Mouse (Mus musculus) forebrain, embryonic 15.5 days (tissue): ENCODE measurements around the gene Tmprss12. TPM values are rescaled to one million over a fixed set of nuclear protein-coding genes. Genes with fewer than 3 reads are reported as not detected.
"Not testable (repeated sequence)": the region's sequence is repeated elsewhere in the genome, so short reads cannot be mapped to it uniquely, and the experiment has no call there.

ENCODE experiments used
- ATAC-seq: fragments of 200-750 bp; cut with Nextera tagmentation; replicated peaks from 2 replicates; pipeline ENCODE4 v1.8.0; 2017; ENCODE audit warnings: mild to moderate bottlenecking, moderate TSS enrichment, moderate library complexity
- H3K27ac ChIP-seq: fragments of 300-500 bp; sonication (generic); replicated peaks from 2 replicates; pipeline ENCODE4 v1.5.1; 2015; ENCODE audit warnings: mild to moderate bottlenecking, inconsistent platforms
- H3K27me3 ChIP-seq: fragments of 300-500 bp; sonication (generic); 2 replicates; pipeline ENCODE4 v1.6.1; 2015; ENCODE audit warnings: inconsistent platforms
- H3K36me3 ChIP-seq: fragments of 300-500 bp; sonication (generic); 2 replicates; pipeline ENCODE4 v1.6.1; 2015; ENCODE audit warnings: mild to moderate bottlenecking, inconsistent platforms
- H3K4me1 ChIP-seq: fragments of 300-500 bp; sonication (generic); 2 replicates; pipeline ENCODE4 v1.6.1; 2015; ENCODE audit warnings: inconsistent platforms
- H3K4me2 ChIP-seq: fragments of 300-500 bp; sonication (generic); replicated peaks from 2 replicates; pipeline ENCODE4 v1.6.1; 2015; ENCODE audit warnings: mild to moderate bottlenecking, inconsistent platforms
- H3K4me3 ChIP-seq: fragments of 300-500 bp; sonication (generic); 2 replicates; pipeline ENCODE4 v1.5.1; 2015; ENCODE audit warnings: mild to moderate bottlenecking, inconsistent platforms
- H3K9ac ChIP-seq: fragments of 300-500 bp; sonication (generic); replicated peaks from 2 replicates; pipeline ENCODE4 v1.6.1; 2015; ENCODE audit warnings: mild to moderate bottlenecking, inconsistent platforms
- H3K9me3 ChIP-seq: fragments of 300-500 bp; sonication (generic); 2 replicates; pipeline ENCODE4 v1.6.1; 2016; ENCODE audit warnings: inconsistent platforms
- WGBS: fragments of 180-500 bp; shearing (Covaris S2); methylation state at CpG from one replicate; pipeline ENCODE4 v1.1.7; 2015; ENCODE audit warnings: mixed read lengths; 5-methylcytosine and 5-hydroxymethylcytosine counted together
- polyA plus RNA-seq: library from polyadenylated mRNA; unstranded; fragments of >200 nt; fragmentation: Nextera tagmentation; extraction: Ambion mirVana; gene quantifications from 2 replicates; pipeline ENCODE4 v1.2.1, GENCODE M21; 2015

Tmprss12 gene
- polyA plus RNA-seq, 1 experiment from 2014 or later: not detected

DNA sequence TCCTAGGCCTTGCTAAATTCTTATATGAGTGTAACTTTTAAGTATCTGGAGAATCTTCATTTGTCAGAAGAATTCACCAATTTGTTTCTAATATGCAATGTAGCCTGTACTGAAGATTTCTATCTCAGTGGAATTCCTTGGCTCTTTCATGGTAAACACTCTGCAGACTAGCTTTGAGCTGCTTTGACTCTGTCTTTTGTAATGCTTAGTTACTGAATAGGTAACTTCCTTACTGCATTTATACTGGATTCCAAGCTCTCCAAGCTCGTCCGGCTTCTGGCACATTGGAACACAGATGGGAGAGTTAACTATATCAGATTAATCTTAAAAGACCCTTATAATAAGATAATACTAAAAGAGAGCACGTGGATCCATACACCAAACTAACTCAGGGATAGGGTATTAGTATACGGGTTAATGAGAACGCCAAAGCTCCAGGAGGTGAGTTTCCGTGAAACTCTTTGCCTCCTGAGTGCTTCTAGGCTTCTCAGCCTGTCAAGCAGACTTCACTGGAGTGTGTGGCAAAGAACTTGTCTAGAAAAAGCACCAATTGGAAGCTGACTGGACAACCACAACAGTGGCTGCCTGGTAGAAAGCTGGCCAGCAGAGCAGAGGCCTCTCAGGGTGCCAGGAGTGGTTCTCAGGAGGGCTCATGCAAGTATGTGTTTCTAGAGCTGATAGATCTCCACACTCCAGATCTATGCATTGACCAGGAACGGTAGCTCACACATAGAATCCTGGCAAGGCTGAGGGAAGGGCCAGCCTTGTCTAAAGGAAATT lies 21.8 kb upstream of the Tmprss12 start:
- H3K36me3 ChIP-seq: peaks cover 57% of the 10 kb centered on the region

DNA sequence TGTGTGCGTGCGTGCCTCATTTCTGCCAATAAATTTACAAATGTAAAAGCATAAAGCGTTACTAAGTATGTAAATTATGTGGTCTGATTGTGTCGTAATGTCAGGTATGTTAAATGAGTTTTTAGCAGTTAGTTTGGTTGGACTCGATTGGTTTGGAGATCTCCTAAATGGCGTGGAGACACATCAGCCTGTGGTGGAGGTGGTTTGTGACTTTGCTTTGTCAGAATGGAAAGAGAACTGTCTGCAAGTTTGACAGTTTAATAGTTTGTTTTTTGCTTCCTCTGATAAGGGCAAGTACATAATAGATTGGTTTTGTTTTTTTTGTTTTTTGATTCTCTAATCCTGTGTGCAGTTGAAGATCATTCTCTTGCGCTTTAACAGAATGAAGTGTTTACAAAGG lies 20.3 kb upstream of the Tmprss12 start:
- H3K9ac ChIP-seq, H3K27me3 ChIP-seq, H3K4me3 ChIP-seq, ATAC-seq, H3K4me2 ChIP-seq, H3K9me3 ChIP-seq, H3K4me1 ChIP-seq, H3K27ac ChIP-seq: not testable (repeated sequence)
- 95% methylated on average over 6 of the region's 7 CpGs for WGBS
- peaks cover 43% of the 10 kb centered on the region for H3K36me3 ChIP-seq

More for the DNA sequence above, 21.8 kb upstream of the Tmprss12 start:
- Histone ChIP-seq H3K4me3 (no peak overlapping the region), H3K27ac (no peak overlapping the region), H3K4me1 (no peaks in the 10 kb centered on the region), H3K4me2 (no peak overlapping the region), H3K27me3 (no peaks in the 10 kb centered on the region), H3K9ac (no peak overlapping the region), H3K9me3 (no peaks in the 10 kb centered on the region)
- WGBS: 94% methylated on average over 7 of the region's 7 CpGs
- no peak for ATAC-seq

DNA sequence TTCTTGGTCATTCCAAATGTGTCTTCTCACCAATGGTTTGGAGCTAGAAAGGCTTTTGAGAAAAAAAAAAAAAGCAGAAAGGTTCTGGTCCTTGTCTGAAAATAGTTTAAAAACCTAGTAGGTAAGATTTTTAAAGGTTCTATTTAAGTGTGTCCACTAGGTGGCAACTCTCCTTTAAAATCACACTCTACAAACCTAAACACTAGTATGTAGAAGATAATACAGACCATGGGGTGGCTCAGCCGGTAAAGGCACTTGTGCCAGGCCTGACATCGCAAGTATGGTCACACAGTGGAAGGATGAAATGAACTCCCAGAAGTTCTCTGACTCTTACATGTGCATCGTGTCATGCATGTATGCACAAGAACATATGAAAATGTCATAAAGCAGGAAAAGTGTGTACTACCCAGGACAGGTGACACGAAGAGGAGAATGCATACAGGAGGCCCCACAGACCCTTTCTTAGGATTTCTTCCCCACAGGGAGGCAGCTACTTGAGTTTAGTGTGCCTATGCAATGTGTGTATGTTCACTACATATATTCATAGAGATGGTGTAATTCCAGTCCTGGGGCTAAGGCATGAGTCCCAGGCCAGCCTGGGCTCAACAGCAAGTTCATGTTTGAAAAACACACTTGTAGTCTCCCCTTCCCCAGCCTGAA lies 17.3 kb upstream of the Tmprss12 start:
- 21% methylated on average over 4 of the region's 4 CpGs for WGBS
- Histone ChIP-seq H3K4me3 (no peak overlapping the region), H3K36me3 (peaks cover 17% of the 10 kb centered on the region), H3K4me1 (no peaks in the 10 kb centered on the region), H3K27me3 (no peaks in the 10 kb centered on the region), H3K9ac (no peak overlapping the region), H3K27ac (no peak overlapping the region), H3K9me3 (no peaks in the 10 kb centered on the region), H3K4me2 (no peak overlapping the region)
- no peak for ATAC-seq

DNA sequence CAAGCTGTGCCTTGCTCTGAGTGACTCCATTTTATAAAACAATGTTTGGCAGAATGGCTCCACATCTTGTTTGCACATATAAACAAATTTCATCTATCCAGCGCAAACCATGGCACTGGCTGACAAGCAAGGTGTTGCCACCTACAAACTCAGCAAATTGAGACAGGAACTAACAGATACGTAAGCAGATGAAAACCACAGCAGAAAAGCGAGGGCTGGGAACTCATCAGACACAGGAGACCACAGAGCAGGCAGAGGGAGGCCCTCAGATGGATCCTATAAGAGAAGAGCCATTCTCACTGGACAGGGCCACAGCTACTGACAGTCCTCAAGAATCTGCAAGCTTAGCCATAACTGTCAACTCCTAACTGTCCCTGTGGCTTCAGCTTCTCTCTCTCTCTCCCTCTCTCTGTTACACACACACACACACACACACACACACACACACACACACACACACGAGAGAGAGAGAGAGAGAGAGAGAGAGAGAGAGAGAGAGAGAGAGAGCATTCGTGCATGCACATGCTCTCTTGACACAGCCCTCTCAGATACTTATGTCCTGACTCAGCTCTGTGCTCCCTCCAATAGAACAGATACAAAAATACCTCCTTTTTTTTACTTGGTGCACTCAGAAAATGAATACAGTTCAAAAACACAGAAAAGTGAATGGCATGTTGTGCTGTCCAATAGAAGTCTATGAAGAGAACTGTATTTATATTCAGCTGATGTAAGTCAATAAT lies 14.9 kb upstream of the Tmprss12 start:
- Histone ChIP-seq H3K9me3 (no peaks in the 10 kb centered on the region), H3K9ac (no peak overlapping the region), H3K27me3 (no peaks in the 10 kb centered on the region), H3K4me2 (no peak overlapping the region), H3K4me1 (no peaks in the 10 kb centered on the region), H3K36me3 (peaks cover 6% of the 10 kb centered on the region; the same call in 1 of the 2 replicates), H3K27ac (no peak overlapping the region), H3K4me3 (no peak overlapping the region)
- ATAC-seq: no peak
- WGBS: 90% methylated on average over 4 of the region's 5 CpGs

DNA sequence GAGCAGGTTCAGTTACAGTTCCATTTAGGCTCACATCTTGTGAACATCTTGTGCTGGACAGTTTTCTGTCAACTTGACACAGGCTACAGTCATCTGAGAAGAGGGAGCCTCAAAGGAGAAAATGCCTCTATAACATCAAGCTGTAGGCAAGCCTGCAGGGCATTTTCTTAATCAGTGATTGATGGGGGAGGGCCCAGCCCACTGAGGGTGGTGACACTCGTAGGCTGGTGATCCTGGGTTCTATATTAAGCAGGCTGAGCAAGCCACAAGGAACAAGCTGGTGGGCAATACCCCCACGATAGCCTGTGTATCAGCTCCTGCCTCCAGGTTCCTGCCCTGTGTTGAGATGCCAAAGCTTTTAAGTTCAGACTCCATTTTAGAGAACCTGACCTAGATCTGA lies 11.7 kb upstream of the Tmprss12 start:
- WGBS: 80% methylated on average over 2 of the region's 2 CpGs
- Histone ChIP-seq H3K9me3 (no peaks in the 10 kb centered on the region), H3K36me3 (no peaks in the 10 kb centered on the region), H3K9ac (no peak overlapping the region), H3K4me3 (no peak overlapping the region), H3K27ac (no peak overlapping the region), H3K4me1 (no peaks in the 10 kb centered on the region), H3K4me2 (no peak overlapping the region), H3K27me3 (no peaks in the 10 kb centered on the region)
- ATAC-seq: no peak

DNA sequence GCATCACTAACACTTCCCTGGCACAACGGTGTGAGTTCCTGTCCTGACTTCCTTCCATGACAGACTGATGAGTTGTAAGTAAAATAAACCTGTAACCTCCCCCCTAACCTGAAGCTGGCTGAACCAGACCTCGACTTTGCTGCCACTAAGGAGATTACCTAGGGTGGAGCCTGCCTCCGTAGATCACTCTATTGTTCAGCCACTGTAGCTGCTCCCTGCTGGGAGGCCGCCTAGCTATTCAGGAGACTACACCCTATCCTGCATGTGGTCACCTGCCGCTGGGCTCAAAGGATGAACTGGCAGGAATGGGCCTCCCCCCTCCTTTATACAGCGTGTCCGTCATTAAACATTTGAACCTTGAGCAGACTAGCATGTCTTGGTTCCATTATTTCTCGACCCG lies 10.9 kb upstream of the Tmprss12 start:
- Histone ChIP-seq H3K4me2 (no peak overlapping the region), H3K27me3 (no peaks in the 10 kb centered on the region), H3K36me3 (no peaks in the 10 kb centered on the region), H3K9ac (no peak overlapping the region), H3K4me1 (no peaks in the 10 kb centered on the region), H3K9me3 (no peaks in the 10 kb centered on the region), H3K4me3 (no peak overlapping the region), H3K27ac (no peak overlapping the region)
- 10% methylated on average over 9 of the region's 9 CpGs for WGBS
- ATAC-seq: no peak

DNA sequence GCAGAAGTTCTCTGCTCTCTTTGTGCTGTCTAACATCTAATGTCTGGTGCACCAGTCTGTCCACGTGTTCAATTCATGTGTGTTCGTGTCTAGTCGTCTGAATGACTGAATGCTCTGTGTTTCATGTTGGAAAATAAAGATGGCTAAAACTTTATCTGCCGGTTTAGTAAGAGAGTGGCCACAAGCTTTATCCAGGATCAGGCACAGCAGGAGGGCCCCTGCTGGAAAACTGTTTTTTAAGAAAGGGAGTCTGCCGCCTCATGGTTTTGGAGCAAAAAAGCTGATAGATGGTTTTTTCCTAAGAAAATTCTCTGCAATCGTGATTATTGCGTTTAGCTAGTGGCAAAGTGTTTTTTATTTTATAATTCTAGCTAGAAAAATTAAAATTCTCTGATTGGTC lies 10.0 kb upstream of the Tmprss12 start:
- ATAC-seq: not testable (repeated sequence)

DNA sequence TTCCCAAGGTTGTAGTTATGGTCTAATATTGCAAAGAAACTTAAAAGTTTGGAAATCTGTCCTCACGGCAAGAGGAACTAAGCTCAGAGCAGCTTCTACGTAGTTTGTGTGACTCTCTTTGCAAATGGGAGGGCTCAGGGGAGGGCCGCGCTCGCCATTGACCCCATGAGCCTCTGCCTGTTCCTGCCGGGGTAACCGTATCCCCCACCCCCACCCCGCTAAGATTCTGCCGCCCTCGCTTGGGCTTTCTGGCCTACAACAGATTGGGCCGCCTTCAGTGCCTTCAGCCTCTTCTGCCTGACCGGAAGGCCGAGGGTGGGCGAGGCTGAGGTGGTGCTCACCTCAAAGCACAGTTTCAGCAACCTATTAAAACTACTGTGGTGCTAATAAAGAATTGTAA lies 9.2 kb upstream of the Tmprss12 start:
- 60% methylated on average over 14 of the region's 14 CpGs for WGBS
- no peak overlapping the region for H3K9ac ChIP-seq
- no peak for ATAC-seq

More for the DNA sequence above, 10.0 kb upstream of the Tmprss12 start:
- H3K27me3 ChIP-seq, H3K9ac ChIP-seq, H3K4me3 ChIP-seq, H3K27ac ChIP-seq, H3K4me2 ChIP-seq, H3K4me1 ChIP-seq, H3K9me3 ChIP-seq, H3K36me3 ChIP-seq: not testable (repeated sequence)
- 21% methylated on average over 7 of the region's 7 CpGs for WGBS

DNA sequence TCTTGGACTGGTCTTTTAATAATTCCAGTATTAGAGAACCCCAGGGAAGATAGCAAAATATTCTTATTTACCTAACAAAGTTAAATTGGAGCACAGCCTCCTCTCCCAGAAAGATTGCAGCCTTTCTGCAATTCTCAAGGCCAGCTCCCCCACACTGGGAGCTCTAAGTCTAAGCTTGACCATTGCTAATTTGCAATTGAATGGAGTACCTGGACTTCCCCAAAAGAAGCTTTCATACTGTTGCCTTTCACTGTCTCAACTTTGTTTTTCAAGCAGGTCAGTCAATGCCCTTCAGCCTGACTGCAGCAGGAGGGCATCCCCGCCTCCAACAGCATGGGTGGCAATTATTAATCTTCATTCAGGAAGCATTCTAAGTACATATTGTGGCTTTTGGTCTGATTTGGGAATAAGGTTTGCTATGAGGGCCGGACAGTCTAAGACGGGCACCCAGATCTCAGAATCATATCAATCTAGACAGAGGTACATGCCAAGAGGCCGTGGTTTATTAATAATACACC lies 6.8 kb upstream of the Tmprss12 start:
- not testable (repeated sequence) for ATAC-seq, H3K9me3 ChIP-seq, H3K9ac ChIP-seq, H3K4me2 ChIP-seq, H3K27me3 ChIP-seq, H3K27ac ChIP-seq, H3K4me1 ChIP-seq, H3K4me3 ChIP-seq, H3K36me3 ChIP-seq
- WGBS: 85% methylated on average over 4 of the region's 4 CpGs

More for the DNA sequence above, 9.2 kb upstream of the Tmprss12 start:
- H3K4me1 ChIP-seq: no peaks in the 10 kb centered on the region
- no peak overlapping the region for H3K4me3 ChIP-seq
- no peak overlapping the region for H3K4me2 ChIP-seq
- H3K27me3 ChIP-seq: no peaks in the 10 kb centered on the region
- no peaks in the 10 kb centered on the region for H3K9me3 ChIP-seq
- H3K36me3 ChIP-seq: no peaks in the 10 kb centered on the region
- no peak overlapping the region for H3K27ac ChIP-seq

DNA sequence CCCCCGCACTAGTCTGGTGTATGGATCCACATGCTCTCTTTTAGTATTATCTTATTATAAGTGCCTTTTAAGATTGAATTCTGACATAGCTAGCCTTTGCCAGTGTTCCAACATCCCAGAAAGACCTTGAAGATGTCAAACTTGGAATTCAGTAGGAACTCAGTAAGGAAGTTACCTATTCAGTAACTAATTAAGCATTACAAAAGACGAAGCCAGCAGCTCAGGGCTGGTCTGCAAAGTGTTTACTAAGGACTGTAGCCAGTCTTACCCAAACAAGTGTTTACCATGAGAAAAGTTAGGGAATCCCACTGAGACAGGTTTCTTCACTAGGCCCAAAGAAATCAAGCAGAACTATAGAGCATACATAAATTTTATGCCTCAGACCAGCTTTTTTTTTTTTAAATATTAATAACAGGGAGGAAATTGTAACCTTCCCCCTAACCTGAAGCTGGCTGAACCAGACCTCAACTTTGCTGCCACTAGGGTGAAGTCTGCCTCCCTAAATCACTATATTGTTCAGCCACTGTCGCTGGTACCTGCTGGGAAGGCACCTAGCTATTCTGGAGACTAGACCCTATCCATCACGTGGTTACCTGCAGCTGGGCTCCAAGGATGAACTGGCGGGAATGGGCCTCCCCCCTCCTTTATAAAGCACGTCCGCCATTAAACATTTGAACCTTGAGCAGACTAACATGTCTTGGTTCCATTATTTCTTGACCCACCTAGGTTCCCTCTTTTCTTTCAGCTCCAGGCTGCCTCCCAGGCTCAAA lies 5.7 kb upstream of the Tmprss12 start:
- Histone ChIP-seq H3K27me3 (no peaks in the 10 kb centered on the region), H3K9ac (no peak overlapping the region), H3K4me2 (no peak overlapping the region), H3K27ac (no peak overlapping the region), H3K4me3 (no peak overlapping the region), H3K9me3 (no peaks in the 10 kb centered on the region), H3K36me3 (no peaks in the 10 kb centered on the region), H3K4me1 (no peaks in the 10 kb centered on the region)
- 94% methylated on average over 7 of the region's 7 CpGs for WGBS
- ATAC-seq: no peak

DNA sequence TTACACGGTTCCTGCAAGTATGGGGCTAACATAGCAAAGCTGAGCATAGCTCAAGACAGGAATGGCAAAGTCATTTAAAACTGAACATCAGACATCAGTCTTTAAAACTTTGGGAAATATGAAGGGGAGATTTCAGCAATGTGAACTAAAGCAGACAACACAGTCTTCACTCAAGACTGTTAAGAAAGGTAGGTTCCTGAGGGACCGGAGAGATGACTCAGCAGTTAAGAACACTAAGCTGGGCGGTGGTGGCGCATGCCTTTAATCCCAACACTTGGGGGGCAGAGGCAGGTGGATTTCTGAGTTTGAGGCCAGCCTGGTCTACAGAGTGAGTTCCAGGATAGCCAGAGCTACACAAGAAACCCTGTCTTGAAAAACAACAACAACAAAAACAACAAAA lies 4.2 kb upstream of the Tmprss12 start:
- 94% methylated on average over 4 of the region's 4 CpGs for WGBS
- H3K9ac ChIP-seq: no peak overlapping the region
- no peaks in the 10 kb centered on the region for H3K27me3 ChIP-seq
- H3K4me1 ChIP-seq: no peaks in the 10 kb centered on the region
- no peaks in the 10 kb centered on the region for H3K36me3 ChIP-seq
- no peaks in the 10 kb centered on the region for H3K9me3 ChIP-seq
- no peak for ATAC-seq
- H3K4me3 ChIP-seq: no peak overlapping the region
- H3K27ac ChIP-seq: no peak overlapping the region
- H3K4me2 ChIP-seq: no peak overlapping the region
